Mouse (Mus musculus) G1E (cell line): ENCODE measurements at regions not wholly inside any gene's neighbourhood (a gene's known extent, or its start where the extent isn't known, plus 50 kb on each side); places are given as distances from the start of the nearest gene placed in this dataset.

Source experiments
- CTCF ChIP-seq: IDR thresholded peaks from 2 replicates; pipeline ENCODE4 v1.5.1; 2012; ENCODE audit warnings: low read depth, low read length, inconsistent platforms, mixed read lengths
- GATA1 ChIP-seq: IDR thresholded peaks from 2 replicates; pipeline ENCODE4 v1.6.1; 2012; ENCODE audit warnings: borderline replicate concordance, low read length, inconsistent platforms, mixed read lengths

DNA sequence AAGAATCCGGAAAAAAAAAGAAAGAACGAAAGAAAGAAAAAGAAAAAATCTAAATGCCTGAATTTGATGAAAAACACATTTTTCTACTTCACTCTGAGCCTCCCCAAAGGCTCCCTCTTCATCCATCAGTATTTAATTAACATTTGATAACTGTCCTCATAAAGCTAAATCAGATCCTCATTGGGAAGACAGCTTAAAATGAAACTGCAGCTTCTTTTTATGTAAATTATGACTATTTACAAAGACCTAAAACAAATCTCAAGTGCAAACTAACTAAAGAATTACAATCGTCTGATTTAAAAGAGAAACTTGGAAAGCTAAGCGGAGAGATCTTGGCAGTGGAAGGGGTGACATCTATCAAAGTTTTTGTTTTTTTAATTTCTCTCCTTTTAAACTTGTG is 481.4 kb upstream of the Intu start:
- no peak for TF ChIP-seq GATA1
- no peak for TF ChIP-seq CTCF
